In the genomic region with DNA sequence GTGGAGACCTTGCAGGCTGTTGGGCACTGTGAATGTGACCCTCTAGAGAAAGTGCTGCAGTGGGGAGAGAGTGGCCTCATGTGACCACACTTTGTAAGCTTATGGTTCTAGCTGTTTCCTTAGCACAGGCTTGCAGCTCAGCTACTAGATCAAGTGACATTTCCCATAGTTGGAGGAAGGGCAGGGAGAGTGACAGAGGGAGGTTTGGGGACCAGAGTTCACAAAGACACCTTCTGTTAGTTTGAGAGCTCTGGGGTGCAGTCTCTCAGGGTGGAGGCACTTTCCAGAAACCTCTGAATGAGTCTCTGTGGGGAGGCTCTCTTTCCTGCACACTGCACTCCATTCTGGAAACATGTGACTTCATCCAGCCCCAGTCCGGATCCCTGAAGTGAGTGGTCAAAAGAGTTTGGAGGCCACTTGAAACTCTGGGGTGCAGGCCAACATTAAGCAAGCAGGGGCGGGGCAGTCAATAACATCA, we compare ENCODE assay signal across 9 mouse cellular contexts.
DNase-seq lines count a peak whose midpoint lies in the region; ATAC-seq and TF ChIP-seq lines count a peak whose summit lies in the region.
"Had no signal": no experiment of that assay in that cellular context is flagged by ENCODE, and none has a peak within 500 bp of the region (broad histone marks: within the 10 kb centered on the region; RNA-seq: fewer than 3 reads in every experiment).

No protein-coding gene starts in this region.

- peak; percentile 64; the same call in 1 of the 2 replicates for ATAC-seq in hindbrain, postnatal 0 days
- no peak for ATAC-seq in hindbrain, embryonic 12.5 days (ENCODE audit: low FRiP score)
- 0 out of 2 replicates have a peak, but pooled peaks have one; percentile 44 for ATAC-seq in embryonic facial prominence, embryonic 15.5 days (ENCODE audit: insufficient number of reproducible peaks, low FRiP score, low TSS enrichment, low read depth)
- ATAC-seq in liver, embryonic 14.5 days (ENCODE audit: insufficient read depth): no peak
- no peak for ATAC-seq in megakaryocyte progenitor cell, adult 5-6 weeks (replicated peaks; ENCODE audit: poor library complexity)

- H3K36me3 ChIP-seq in hindbrain, postnatal 0 days (ENCODE audit: insufficient read depth, low read length): no peaks in the 10 kb centered on the region
- peaks cover 16% of the 10 kb centered on the region; the same call in 1 of the 2 replicates for H3K36me3 ChIP-seq in hindbrain, embryonic 12.5 days
- peaks cover 42% of the 10 kb centered on the region for H3K36me3 ChIP-seq in embryonic facial prominence, embryonic 15.5 days
- H3K36me3 ChIP-seq in liver, embryonic 14.5 days (replicated peaks; ENCODE audit: control insufficient read depth, insufficient read depth, low read depth): no peaks in the 10 kb centered on the region

- DNase-seq in hindbrain, postnatal 0 days (ENCODE audit: low spot score): no peak
- DNase-seq in adrenal gland, adult 8-10 months: peak; percentile 51
- no peak for DNase-seq in liver, embryonic 14.5 days (ENCODE audit: low read depth in 3 of 3, low spot score in 3 of 3)
- no peak for DNase-seq in left cerebral cortex, adult 2 months (ENCODE audit: extremely low spot score in 1 of 2, low spot score in 2 of 2)
- no peak for DNase-seq in left cerebral cortex, adult 8-10 months (ENCODE audit: low spot score in 2 of 2)

- H3K4me3 ChIP-seq in hindbrain, postnatal 0 days (ENCODE audit: low read length): no peak overlapping the region
- H3K4me3 ChIP-seq in hindbrain, embryonic 12.5 days: no peak overlapping the region
- H3K4me3 ChIP-seq in embryonic facial prominence, embryonic 15.5 days (replicated peaks): no peak overlapping the region
- no peak overlapping the region for H3K4me3 ChIP-seq in liver, embryonic 14.5 days (ENCODE audit: insufficient read depth in 1 of 2, low read depth in 2 of 2, low read length in 2 of 2)
- no peak overlapping the region for H3K4me3 ChIP-seq in left cerebral cortex, adult 2 months
- H3K4me3 ChIP-seq: hindbrain, embryonic 13.5 days had no signal

- H3K4me2 ChIP-seq in hindbrain, postnatal 0 days (ENCODE audit: low read depth, low read length): no peak overlapping the region
- H3K4me2 ChIP-seq in hindbrain, embryonic 12.5 days (replicated peaks): no peak overlapping the region
- no peak overlapping the region for H3K4me2 ChIP-seq in embryonic facial prominence, embryonic 15.5 days (replicated peaks)
- no peak overlapping the region for H3K4me2 ChIP-seq in liver, embryonic 14.5 days (ENCODE audit: low read depth)
- H3K4me2 ChIP-seq: hindbrain, embryonic 13.5 days had no signal

- H3K4me1 ChIP-seq in hindbrain, postnatal 0 days (ENCODE audit: insufficient read depth, low read length): no peaks in the 10 kb centered on the region
- H3K4me1 ChIP-seq in hindbrain, embryonic 12.5 days: no peaks in the 10 kb centered on the region
- no peaks in the 10 kb centered on the region for H3K4me1 ChIP-seq in embryonic facial prominence, embryonic 15.5 days
- 0 out of 4 replicates have a peak, but pooled peaks cover 0 to 2% of the 10 kb centered on the region in 2 experiments for H3K4me1 ChIP-seq in liver, embryonic 14.5 days (replicated peaks; ENCODE audit: control insufficient read depth in 2 of 2, insufficient read depth in 2 of 2, low read length in 1 of 2)
- H3K4me1 ChIP-seq: hindbrain, embryonic 13.5 days had no signal

- no peak overlapping the region for H3K9ac ChIP-seq in hindbrain, postnatal 0 days (replicated peaks; ENCODE audit: low read length)
- no peak overlapping the region for H3K9ac ChIP-seq in hindbrain, embryonic 12.5 days
- no peak overlapping the region for H3K9ac ChIP-seq in embryonic facial prominence, embryonic 15.5 days
- H3K9ac ChIP-seq in liver, embryonic 14.5 days (replicated peaks): no peak overlapping the region
- H3K9ac ChIP-seq: hindbrain, embryonic 13.5 days had no signal

- no peak overlapping the region for H3K27ac ChIP-seq in hindbrain, postnatal 0 days
- H3K27ac ChIP-seq in hindbrain, embryonic 12.5 days: no peak overlapping the region
- no peak overlapping the region for H3K27ac ChIP-seq in embryonic facial prominence, embryonic 15.5 days (replicated peaks)
- no peak overlapping the region for H3K27ac ChIP-seq in liver, embryonic 14.5 days
- no peak overlapping the region for H3K27ac ChIP-seq in left cerebral cortex, adult 2 months
- H3K27ac ChIP-seq: hindbrain, embryonic 13.5 days had no signal

- WGBS in hindbrain, postnatal 0 days: 64% methylated on average over 2 of the region's 2 CpGs
- 68% methylated on average over 2 of the region's 2 CpGs for WGBS in hindbrain, embryonic 12.5 days
- 70% methylated on average over 2 of the region's 2 CpGs for WGBS in embryonic facial prominence, embryonic 15.5 days
- 46% methylated on average over 2 of the region's 2 CpGs for WGBS in liver, embryonic 14.5 days (ENCODE audit: insufficient replicate concordance)

- intact Hi-C loops in left cerebral cortex, adult 2 months (cut with DNase I): no loop called here

- TF ChIP-seq CTCF in hindbrain, postnatal 0 days (IDR thresholded peaks at IDR 0.05; ENCODE audit: low read depth): no peak
- TF ChIP-seq CTCF in liver, embryonic 14.5 days (IDR thresholded peaks at IDR 0.05; ENCODE audit: low read depth): peak; percentile 12; the same call in 1 of the 2 replicates
- no peak for TF ChIP-seq CTCF in left cerebral cortex, adult 2 months (IDR thresholded peaks at IDR 0.05)

- no peaks in the 10 kb centered on the region for H3K27me3 ChIP-seq in hindbrain, postnatal 0 days (ENCODE audit: insufficient read depth, low read length)
- H3K27me3 ChIP-seq in hindbrain, embryonic 12.5 days: no peaks in the 10 kb centered on the region
- no peaks in the 10 kb centered on the region for H3K27me3 ChIP-seq in embryonic facial prominence, embryonic 15.5 days
- H3K27me3 ChIP-seq in liver, embryonic 14.5 days (ENCODE audit: control insufficient read depth, insufficient read depth, low read length): no peaks in the 10 kb centered on the region
- H3K27me3 ChIP-seq: hindbrain, embryonic 13.5 days had no signal

- H3K9me3 ChIP-seq in hindbrain, postnatal 0 days (ENCODE audit: low read length): no peaks in the 10 kb centered on the region
- H3K9me3 ChIP-seq in hindbrain, embryonic 12.5 days (replicated peaks): 0 out of 2 replicates have a peak, but pooled peaks cover 3% of the 10 kb centered on the region
- H3K9me3 ChIP-seq in embryonic facial prominence, embryonic 15.5 days (replicated peaks): peaks cover 4% of the 10 kb centered on the region; the same call in 1 of the 2 replicates
- H3K9me3 ChIP-seq in liver, embryonic 14.5 days (ENCODE audit: control insufficient read depth, low read length): no peaks in the 10 kb centered on the region
- H3K9me3 ChIP-seq: hindbrain, embryonic 13.5 days had no signal

- no peak for TF ChIP-seq EP300 in liver, embryonic 14.5 days (IDR thresholded peaks at IDR 0.05; ENCODE audit: low read depth)

Comparison
In these comparisons a context has a peak if more than half of its experiments do, and no peak if none do; other contexts are left out.
1. ATAC-seq: peak in hindbrain, postnatal 0 days (single experiment) and embryonic facial prominence, embryonic 15.5 days (single experiment); none in hindbrain, embryonic 12.5 days (single experiment), liver, embryonic 14.5 days (single experiment) and megakaryocyte progenitor cell, adult 5-6 weeks (single experiment).